Mouse (Mus musculus) urinary bladder, postnatal 36 days (tissue): ENCODE measurements around the gene Cdh1.

Experiments used
- DNase-seq, 2 experiments: peaks; one replicate each; pipeline ENCODE4 v3.0.0; 2022; ENCODE audit warnings: low spot score in 2 of 2, mixed read lengths in 1 of 2

Gene Cdh1

GRCm38 (mm10) chr8:106623016-106623415 lies 19.9 kb downstream of the Cdh1 start:
- DNase-seq: no peak

- DNase-seq: no peak
These were observed 20.3 kb downstream of the Cdh1 start for GRCm38 (mm10) chr8:106623451-106623850.

- no peak for DNase-seq
These were observed 20.8 kb downstream of the Cdh1 start for GRCm38 (mm10) chr8:106623954-106624353.

GRCm38 (mm10) chr8:106624743-106625142 lies 21.6 kb downstream of the Cdh1 start:
- DNase-seq: no peak

GRCm38 (mm10) chr8:106626096-106626865 lies 23.1 kb downstream of the Cdh1 start:
- DNase-seq: no peak

GRCm38 (mm10) chr8:106628291-106628964 lies 25.3 kb downstream of the Cdh1 start:
- DNase-seq: no peak

GRCm38 (mm10) chr8:106629456-106629855 lies 26.3 kb downstream of the Cdh1 start:
- DNase-seq: no peak

- DNase-seq: no peak
These were observed 28.8 kb downstream of the Cdh1 start for GRCm38 (mm10) chr8:106631904-106632303.

- no peak for DNase-seq
These were observed 29.5 kb downstream of the Cdh1 start for GRCm38 (mm10) chr8:106632650-106633049.

- no peak for DNase-seq
These were observed 30.4 kb downstream of the Cdh1 start for GRCm38 (mm10) chr8:106633361-106634158.

- no peak for DNase-seq
These were observed 32.1 kb downstream of the Cdh1 start for GRCm38 (mm10) chr8:106635284-106635683.

- no peak for DNase-seq
These were observed 34.3 kb downstream of the Cdh1 start for GRCm38 (mm10) chr8:106637446-106637845.

- no peak for DNase-seq
These were observed 35.7 kb downstream of the Cdh1 start for GRCm38 (mm10) chr8:106638768-106639295.

GRCm38 (mm10) chr8:106640212-106640611 lies 37.1 kb downstream of the Cdh1 start:
- DNase-seq: no peak

GRCm38 (mm10) chr8:106640921-106641320 lies 37.8 kb downstream of the Cdh1 start:
- no peak for DNase-seq

GRCm38 (mm10) chr8:106642172-106642571 lies 39.0 kb downstream of the Cdh1 start:
- DNase-seq: no peak

- no peak for DNase-seq
These were observed 39.9 kb downstream of the Cdh1 start for GRCm38 (mm10) chr8:106643100-106643499.

- DNase-seq: no peak
These were observed 41.8 kb downstream of the Cdh1 start for GRCm38 (mm10) chr8:106644957-106645356.

- no peak for DNase-seq
These were observed 43.0 kb downstream of the Cdh1 start for GRCm38 (mm10) chr8:106646153-106646552.

- peak; percentile 62 to 64 for DNase-seq
These were observed 43.6 kb downstream of the Cdh1 start for GRCm38 (mm10) chr8:106646731-106647130.

GRCm38 (mm10) chr8:106647387-106647786 lies 44.2 kb downstream of the Cdh1 start:
- DNase-seq: peak; percentile 75 to 80

- DNase-seq: no peak
These were observed 45.3 kb downstream of the Cdh1 start for GRCm38 (mm10) chr8:106648421-106648820.
